Mouse (Mus musculus): ENCODE data around the gene P2ry6. TPM values are rescaled to one million over a fixed set of nuclear protein-coding genes. Genes with fewer than 3 reads are reported as not detected.
A peak's percentile ranks its signal among the peaks of the same experiment; 100 is the strongest.

Gene P2ry6
- polyA plus RNA-seq, 1 experiment = 20.0 TPM

DNA sequence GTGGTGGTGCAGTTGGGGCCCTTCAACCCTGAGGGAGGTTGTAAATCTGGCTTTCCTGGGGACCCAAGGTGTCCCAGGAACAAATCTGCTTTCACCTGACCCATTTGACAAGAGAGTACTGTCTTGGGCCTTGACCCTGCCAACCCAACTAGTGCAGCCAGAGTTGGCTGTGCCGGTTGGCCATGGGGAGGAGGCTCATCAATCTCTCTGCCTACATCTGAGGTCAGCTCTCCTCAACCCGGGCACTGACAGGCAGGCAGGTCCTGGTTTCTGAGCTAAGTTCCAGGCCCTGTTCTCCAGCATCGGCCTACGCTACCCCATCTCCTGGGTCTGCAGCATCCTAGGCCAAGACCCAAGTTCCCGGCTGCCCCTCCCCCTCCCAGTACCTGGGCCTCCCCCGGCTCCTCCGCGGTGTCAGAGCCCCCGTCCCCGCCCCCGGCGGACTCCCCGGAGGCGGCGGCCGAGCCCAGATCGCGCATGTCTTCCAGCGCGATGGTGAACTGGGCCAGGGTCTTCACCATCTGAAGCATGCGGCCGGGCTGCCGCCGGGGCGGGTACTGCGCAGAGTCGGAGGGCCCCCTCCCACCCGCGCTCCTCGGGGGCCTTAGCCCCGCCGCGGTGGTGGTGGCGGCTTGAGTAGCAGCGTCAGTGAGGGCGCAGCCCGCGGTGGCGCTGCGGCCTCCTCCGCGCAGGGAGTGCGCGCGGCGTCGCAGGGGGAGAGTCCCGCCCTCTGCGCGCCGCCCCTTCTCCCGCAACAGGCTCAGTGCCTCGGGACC lies 80.2 kb downstream of the P2ry6 start:
- peaks cover 8% of the 10 kb centered on the region for H3K4me1 ChIP-seq
- TF ChIP-seq GATA1 (IDR thresholded peaks at IDR 0.05; ENCODE audit: borderline replicate concordance, low read length) = no peak
- no peak for TF ChIP-seq FLI1 (IDR thresholded peaks at IDR 0.05; ENCODE audit: low read length)
- peaks cover 78% of the 10 kb centered on the region for H3K27me3 ChIP-seq (replicated peaks)
- H3K36me3 ChIP-seq (replicated peaks; ENCODE audit: low read length) = no peaks in the 10 kb centered on the region
- H3K9me3 ChIP-seq = no peaks in the 10 kb centered on the region
- H3K4me3 ChIP-seq (replicated peaks) = peak overlapping the region; percentile 72

DNA sequence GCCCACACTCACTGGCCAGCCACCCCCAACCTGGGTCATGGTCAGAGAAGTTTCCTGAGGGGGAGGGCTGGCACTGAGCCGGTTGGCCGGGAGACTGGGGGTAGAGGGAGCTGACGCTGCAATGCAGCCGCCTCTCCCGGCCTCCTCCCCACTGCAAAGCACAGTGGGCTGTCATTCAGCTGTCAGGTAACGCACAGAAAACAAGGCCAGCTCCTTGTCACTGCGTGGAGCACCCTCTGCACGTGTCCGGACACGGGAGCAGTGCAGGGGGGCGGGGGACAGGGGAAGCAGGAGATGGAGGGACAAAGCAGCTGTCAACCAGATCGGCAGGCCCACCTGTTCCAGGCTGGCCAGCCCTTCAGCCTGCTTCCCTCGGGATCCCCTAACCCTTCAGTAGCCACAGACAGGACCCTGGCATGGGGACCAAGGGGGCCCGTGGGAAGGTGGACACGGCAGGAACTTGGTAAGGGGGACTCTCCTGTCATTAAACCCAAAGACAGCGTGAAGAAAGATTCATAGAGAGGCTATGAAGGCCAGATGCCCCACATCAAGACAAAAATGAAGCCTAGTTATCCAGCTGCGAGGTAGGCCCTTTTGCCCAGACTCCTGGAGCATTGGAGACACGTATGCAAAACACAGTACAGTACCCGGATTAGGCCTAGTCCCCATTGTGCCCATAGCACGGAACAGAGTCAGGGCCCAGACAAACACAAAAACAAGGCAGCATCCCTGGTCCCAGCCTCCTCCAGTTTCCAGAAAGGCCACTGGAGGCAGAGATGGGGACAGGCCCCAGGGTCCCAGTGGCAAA lies 81.0 kb downstream of the P2ry6 start:
- peaks cover 86% of the 10 kb centered on the region for H3K27me3 ChIP-seq (replicated peaks)
- no peak overlapping the region for H3K4me3 ChIP-seq (replicated peaks)
- peaks cover 8% of the 10 kb centered on the region for H3K4me1 ChIP-seq
- no peaks in the 10 kb centered on the region for H3K9me3 ChIP-seq
- no peaks in the 10 kb centered on the region for H3K36me3 ChIP-seq (replicated peaks; ENCODE audit: low read length)
- no peak for TF ChIP-seq FLI1 (IDR thresholded peaks at IDR 0.05; ENCODE audit: low read length)

Other genes starting within 250 kb of the P2ry6 start
- 15.0 and 15.3 TPM in 2 replicates for gene Relt, start 111.2 kb downstream of the P2ry6 start, polyA plus RNA-seq (2012; ENCODE audit: insufficient read depth, low replicate concordance)
- 1.3 TPM in 2 replicates for gene Arhgef17, start 42.5 kb downstream of the P2ry6 start, polyA plus RNA-seq (2012; ENCODE audit: insufficient read depth, low replicate concordance)
- gene P2ry2, start 38.2 kb upstream of the P2ry6 start, polyA plus RNA-seq (2012; ENCODE audit: insufficient read depth, low replicate concordance) = 2.4 TPM in 1 of 2 replicates, not detected in the other
- gene Fchsd2, start 118.2 kb upstream of the P2ry6 start, polyA plus RNA-seq (2012; ENCODE audit: insufficient read depth, low replicate concordance) = 1.8 and 5.0 TPM in 2 replicates

Measured in megakaryocyte, embryonic 14.5 days (primary cell).